Mouse (Mus musculus) neural tube, embryonic 10.5 days (tissue): ENCODE measurements around the gene Tekt1.
"Not testable (repeated sequence)": the region's sequence is repeated elsewhere in the genome, so short reads cannot be mapped to it uniquely, and the experiment has no call there.

ENCODE experiments used
- DNase-seq: peaks from one replicate; pipeline ENCODE4 v3.0.0-alpha.2; 2017; ENCODE audit warnings: low spot score; ENCODE audit errors: extremely low spot score

The Tekt1 gene

DNA sequence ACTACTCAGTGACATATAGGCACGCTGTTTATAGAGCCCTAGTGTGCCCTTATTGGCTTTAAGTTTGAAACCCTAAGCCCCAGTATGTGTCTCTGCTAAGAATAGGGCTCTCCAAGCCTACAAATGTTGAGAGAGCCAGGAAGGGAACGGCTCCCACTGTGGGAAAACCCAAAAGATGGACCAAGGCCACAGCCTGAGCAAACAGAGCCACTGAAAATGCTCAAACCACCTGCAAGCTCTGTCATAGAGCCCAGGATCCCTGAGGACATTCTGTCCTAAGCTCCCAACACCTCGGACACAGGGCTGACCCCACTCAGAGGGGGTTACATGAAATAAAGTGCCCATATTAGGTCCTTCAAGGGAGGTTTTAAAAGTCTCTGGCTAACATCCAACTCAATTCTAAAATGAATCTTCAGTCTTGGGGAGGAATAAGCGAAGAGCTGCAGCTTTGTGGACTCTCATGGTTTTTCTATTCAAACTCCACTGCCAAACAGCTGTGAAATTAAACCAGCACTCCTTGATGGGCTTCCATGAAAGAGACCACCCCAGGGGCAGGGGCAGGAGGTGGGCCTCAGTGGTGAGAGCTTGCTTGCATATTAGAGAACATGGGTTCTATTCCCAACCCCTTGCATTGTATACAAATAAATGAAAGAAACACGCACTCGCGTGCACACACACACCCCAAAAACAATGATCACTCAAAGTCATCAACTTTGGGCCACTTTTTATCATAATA, 27.3 kb upstream of the Tekt1 start:
- DNase-seq = no peak

DNA sequence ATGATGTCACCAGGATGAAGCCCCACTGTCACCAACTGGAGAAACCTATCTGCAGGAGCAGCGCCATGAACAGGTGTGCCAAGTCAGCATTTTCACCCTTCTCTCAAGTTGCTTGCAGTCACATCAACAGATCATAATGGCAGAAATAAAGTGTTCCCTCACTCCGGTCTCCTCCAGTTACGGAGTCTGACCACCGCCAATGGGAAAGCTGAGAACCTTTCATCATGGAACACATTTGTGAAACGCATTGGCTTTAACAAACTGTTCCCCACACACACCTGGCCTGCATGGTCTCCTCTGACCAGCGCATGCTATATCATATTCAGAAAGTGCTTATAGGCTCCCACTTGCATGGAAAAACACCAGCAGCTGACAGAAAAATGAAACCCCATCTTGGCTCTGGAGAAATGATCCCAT, 25.9 kb upstream of the Tekt1 start:
- no peak for DNase-seq

DNA sequence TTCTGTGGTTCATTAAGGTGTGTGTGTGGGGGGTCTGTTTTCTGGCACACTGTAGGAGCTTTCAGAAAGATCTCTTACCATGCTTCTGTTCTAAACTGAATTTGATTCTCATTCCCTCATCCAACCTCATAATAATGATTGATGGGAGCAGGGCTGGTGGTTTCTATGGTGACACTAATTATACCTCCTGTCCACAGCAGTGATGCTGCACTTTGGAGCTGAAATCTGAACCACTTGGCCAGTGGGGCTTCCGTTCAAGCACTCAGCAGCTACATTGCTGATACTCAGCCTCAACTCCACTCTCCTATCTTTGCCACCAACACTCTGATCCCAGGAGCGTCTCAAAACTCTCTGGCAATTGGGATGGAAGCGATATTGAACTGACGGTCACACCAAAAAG, 17.1 kb upstream of the Tekt1 start:
- no peak for DNase-seq

DNA sequence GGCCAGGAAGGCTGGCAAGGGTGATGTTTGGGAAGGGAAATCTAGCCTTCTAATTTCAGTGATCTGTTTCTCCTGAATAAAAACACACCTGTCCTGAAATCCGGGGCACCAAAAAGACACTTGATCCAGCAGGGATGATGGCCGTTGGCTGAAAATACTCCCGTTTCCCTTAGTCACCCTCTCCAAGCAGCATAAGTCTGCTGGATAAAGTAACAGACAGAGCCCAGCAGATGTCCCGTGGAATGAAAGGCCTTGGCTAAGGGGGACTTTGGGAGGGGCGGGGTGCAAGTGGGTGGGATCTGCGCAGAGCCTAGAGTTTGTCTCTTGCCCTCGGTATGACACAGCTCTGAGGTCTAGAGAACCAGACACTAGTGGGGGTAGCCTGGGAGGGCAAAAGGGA, 16.0 kb upstream of the Tekt1 start:
- no peak for DNase-seq

DNA sequence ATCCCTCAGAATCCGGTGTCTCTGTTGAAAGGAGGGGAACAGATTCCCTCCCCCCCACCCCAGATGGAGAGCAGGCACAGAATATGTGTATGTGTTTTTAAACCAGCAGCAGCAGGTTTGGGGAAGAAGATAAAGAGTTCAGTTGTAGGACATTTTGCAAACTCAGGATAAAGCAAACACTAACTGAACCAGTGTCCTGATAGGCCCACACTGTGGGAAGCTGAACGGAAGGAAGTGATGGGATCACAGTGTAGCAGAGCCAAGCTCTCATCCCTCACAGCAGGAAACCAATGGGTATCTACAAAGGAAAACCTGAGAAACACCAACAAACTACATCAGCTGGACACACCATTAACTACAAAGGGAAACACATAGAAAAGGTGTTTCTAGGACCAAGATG, 14.3 kb upstream of the Tekt1 start:
- no peak for DNase-seq

GRCm38 (mm10) chr11:72369904-72370672, 7.8 kb upstream of the Tekt1 start:
- DNase-seq = no peak

GRCm38 (mm10) chr11:72367934-72368674, 5.9 kb upstream of the Tekt1 start:
- DNase-seq = no peak

DNA sequence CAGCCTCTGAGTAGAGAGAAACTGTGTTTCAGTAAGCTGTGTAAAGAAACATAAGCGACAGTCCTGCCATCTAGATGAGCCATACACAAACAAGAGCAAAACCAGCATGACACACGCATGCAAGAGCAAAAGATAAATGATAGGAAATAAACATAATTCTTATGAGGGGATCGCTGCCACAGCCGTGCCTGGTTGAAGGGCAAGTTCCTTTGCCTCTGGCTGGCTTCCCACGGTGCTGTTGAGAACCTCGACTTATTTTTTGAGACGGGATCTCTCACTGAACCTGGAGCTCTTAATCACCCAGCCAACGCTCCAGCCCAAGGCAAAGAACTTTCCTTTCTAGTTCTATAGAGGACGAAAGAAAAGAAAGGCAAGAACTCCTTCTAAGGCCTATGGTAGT, 3.9 kb upstream of the Tekt1 start:
- no peak for DNase-seq

DNA sequence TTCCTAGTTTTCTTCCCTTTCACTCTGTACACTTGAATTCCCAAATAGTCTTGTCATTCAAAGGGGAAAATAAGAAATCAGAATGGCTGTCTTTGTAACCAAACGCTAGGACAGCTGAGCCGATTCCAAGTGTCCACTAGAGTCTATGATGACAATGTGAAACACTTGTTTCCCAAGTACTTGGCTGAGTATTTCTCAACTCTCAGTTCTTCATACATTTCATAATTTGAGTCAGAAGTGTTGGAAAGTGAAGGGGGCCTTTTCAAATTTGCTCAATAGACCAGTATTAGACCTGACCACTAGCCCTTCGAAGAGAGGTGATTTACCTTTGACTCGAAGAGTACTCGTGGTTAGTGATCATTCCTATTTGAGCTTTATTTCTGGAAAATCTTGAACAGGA, 2.3 kb upstream of the Tekt1 start:
- no peak for DNase-seq

DNA sequence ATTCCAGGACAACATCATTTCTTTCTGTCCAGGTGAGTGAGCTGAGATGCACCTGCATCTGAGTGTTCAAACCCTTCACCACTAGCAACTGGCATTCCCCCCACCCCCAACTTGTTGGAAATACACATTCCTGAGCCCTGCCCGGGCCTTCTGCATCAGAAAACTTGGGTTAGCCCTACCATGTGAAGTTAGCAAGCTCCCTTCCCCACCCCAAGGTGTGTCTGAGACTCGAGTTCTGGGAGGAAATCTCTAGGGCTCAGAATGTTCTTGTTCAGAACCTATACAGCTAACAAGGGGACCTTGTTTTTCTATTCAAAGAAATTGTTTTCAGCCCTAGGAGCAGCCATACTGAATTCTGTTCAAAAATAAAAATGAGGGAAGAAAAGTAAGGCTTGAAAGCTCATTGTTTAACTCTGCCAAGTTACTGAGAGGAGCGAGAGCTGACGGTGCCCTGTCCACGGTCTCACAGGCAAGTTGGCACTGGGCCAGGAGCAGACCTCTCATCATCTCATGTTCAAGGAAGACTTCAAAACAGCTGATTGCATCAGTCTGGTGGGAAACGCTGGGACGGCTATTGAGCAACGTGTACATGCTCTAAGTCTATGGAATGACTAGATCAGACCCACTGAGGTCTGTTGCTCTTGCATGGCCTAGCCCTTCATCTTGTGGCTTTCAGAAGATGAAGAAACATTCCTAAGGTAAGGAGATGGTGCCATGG, 1.4 kb upstream of the Tekt1 start:
- no peak for DNase-seq

- peak; percentile 86 for DNase-seq
Observed at GRCm38 (mm10) chr11:72361385-72362346, 576 bp downstream of the Tekt1 start.

DNA sequence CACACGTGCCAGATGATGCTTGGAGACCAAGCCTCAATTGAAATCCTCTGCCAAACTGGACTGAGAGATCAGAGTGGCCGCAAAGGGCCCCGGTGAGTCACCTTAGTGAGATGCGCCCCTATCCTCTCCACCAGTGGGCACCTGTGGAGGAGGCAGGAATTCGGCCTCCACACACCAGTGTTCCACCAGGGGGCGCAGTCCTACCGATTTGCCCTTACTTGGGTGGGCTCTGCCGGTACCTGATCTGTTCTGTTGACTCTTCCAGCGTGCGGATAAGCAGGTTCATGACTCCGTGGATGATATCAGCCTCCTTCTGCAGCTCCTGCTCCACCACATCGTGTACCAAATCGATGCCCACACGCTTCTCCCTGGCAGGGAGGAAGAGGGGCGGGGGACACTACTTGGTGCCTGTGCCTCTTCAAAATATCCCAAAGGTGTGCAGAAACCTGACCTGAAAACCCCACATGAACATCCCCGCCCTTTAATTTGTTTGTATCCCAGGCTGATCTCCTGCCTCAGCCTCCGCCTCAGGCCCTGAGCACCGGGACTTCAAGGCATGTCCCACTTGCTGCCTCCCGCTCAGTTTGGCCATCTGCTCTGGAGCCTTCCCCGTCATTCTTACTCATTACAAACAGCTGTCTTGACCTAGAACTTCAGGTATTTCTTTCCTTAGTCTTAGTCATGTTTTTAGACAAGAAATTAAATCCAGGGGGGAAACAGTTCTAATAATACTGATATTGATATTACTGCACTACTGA, 7.1 kb downstream of the Tekt1 start:
- peak; percentile 89 for DNase-seq

DNA sequence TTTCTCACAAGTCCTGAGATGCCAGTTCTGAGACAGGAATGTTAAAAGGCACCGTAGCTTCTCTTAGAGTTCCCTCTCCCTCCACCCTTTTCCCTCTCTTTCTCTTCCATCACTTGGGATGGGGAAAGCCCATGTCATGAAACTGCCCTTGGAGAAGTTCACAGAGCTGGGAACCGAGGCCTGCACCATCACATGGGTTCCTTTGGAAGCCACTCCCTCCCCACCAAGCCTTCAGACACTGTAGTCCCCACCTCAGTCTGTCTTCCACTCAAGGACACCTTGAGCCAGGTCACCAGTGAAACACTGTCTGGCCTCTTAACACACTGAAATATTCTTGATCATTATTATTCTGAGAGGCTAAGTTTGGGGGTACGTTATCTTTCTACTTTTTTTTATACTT, 9.1 kb downstream of the Tekt1 start:
- DNase-seq = no peak

DNA sequence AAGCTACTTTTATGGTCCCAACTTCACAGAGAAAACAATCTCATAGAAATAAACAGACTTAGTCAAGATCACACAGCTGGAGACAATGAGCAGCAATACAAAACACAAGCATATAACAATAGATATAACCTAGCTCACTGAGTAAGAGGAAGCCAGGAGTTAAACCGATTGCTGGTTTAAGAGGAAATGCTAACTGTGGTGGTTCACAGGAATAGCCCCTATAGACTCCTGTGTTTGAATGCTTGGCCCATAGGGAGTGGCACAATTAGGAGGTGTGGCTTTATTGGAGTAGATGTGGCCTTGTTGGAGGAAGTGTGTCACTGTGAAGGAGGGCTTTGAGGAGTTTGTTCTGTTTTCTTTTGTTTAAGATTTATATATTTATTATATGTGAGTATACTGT, 10.0 kb downstream of the Tekt1 start:
- DNase-seq = no peak

- no peak for DNase-seq
Observed at GRCm38 (mm10) chr11:72349652-72350051, 12.6 kb downstream of the Tekt1 start.

DNA sequence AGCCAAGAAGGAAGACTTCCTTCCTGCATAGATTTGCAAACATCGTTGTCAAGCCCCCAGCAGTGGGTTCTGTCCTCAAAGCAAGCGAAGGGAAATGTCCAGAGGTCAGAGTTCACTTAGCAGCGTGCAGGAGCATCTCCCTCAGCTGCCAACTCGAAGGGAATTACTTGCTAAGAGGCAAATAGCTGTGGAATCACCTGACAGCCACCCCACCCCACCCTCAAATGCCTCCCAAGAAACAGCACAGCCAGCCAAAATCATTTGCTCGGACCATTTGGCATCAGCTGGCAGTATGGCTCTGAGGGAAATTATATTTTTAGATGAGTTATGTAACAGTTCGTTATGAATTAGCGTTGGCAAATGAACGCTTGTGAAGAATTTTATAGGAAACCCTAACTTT, 13.2 kb downstream of the Tekt1 start:
- no peak for DNase-seq

DNA sequence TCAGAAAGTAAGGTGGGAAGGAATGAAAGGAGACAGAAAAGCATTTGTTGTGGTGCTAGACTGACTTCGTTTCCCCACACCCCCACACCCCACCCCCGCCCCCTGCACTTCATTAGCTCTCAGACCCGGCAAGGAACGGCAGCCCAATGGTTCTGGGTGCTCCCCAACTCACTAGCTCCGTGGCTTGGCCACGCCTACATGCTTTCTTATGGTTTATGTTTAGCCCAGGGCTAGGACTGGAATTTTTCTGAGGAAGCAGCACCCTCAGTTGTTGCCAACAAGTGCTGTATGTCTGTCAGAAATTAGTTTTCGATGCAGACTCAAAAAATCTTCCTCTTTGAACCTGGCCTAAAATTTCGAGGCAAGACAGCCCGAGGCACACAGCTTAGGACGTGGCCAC, 13.7 kb downstream of the Tekt1 start:
- no peak for DNase-seq

DNA sequence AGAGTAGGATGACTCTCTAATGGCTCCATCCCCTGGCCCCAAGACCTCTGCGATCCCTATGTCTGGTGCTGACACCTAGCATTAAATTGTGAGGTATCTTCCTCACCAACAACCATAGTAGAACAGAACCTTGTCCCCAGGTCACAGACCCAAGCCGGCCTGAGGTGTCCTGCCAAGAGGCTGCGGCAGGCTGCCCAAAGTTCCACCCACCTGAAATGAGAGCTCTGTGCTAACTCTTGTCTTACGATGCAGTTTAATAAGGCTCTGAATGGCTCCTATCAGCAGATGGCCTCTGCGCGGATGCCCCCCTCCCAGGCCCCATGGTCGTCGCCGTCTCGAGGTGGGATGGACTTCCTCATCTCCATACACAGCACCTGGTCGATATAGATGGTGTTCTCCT, 17.8 kb downstream of the Tekt1 start:
- DNase-seq = no peak

GRCm38 (mm10) chr11:72343904-72344303, 18.3 kb downstream of the Tekt1 start:
- peak; percentile 51 for DNase-seq

DNA sequence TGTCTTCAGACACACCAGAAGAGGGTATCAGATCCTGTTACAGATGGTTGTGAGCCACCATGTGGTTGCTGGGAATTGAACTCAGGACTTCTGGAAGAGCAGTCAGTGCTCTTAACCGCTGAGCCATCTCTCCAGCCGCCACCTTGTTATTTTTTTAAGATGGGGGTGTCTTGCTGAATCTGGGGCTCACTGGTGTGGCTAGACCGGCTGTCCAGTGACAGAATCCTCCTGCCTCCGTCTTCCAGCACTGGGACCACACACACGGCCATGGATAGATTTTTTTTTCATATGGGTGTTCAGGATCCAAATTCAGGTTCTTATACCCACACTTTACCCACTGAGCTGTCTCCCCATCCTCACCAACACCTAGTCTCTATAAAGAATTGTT, 19.0 kb downstream of the Tekt1 start:
- DNase-seq = not testable (repeated sequence)
